Mouse (Mus musculus) lung, postnatal 25 days (tissue): ENCODE results near the gene Slc37a1.
A peak's percentile ranks its signal among the peaks of the same experiment; 100 is the strongest.
"Not testable (repeated sequence)": the region's sequence is repeated elsewhere in the genome, so short reads cannot be mapped to it uniquely, and the experiment has no call there.

Source experiments
- DNase-seq: peaks from one replicate; pipeline ENCODE4 v3.0.0; 2022; ENCODE audit warnings: low spot score

Gene Slc37a1

GRCm38 (mm10) chr17:31353255-31353654 lies 66.7 kb downstream of the Slc37a1 start:
- no peak for DNase-seq

- DNase-seq = not testable (repeated sequence)
These were observed 68.1 kb downstream of the Slc37a1 start for GRCm38 (mm10) chr17:31354684-31355083.

GRCm38 (mm10) chr17:31355792-31356502 lies 69.4 kb downstream of the Slc37a1 start:
- no peak for DNase-seq

DNA sequence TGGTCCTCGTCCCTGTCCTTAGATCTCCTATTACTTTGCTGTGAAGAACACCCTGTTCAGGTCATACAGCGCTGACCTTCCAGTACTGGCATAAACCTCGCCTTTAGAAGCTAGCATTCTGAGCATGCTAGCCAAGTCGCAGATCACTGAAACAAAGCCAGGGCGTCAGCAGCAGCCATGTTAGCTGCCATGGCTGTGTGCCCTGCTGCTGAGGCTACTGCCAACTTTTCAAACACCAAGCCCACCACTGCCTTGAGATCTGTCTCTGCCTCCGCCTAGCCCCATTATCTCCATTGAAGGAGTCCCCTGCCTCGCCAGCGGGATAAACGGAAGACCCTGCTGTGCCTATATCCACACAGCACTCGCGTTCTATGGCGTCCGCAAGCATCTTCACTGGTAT lies 74.0 kb downstream of the Slc37a1 start:
- DNase-seq = no peak

- no peak for DNase-seq
These were observed 79.1 kb downstream of the Slc37a1 start for GRCm38 (mm10) chr17:31365586-31366166.

GRCm38 (mm10) chr17:31370221-31370620 lies 83.6 kb downstream of the Slc37a1 start:
- no peak for DNase-seq

GRCm38 (mm10) chr17:31370931-31371330 lies 84.3 kb downstream of the Slc37a1 start:
- no peak for DNase-seq

GRCm38 (mm10) chr17:31377961-31378360 lies 91.4 kb downstream of the Slc37a1 start:
- DNase-seq = peak; percentile 76

GRCm38 (mm10) chr17:31378361-31378761 lies 91.8 kb downstream of the Slc37a1 start:
- no peak for DNase-seq

DNA sequence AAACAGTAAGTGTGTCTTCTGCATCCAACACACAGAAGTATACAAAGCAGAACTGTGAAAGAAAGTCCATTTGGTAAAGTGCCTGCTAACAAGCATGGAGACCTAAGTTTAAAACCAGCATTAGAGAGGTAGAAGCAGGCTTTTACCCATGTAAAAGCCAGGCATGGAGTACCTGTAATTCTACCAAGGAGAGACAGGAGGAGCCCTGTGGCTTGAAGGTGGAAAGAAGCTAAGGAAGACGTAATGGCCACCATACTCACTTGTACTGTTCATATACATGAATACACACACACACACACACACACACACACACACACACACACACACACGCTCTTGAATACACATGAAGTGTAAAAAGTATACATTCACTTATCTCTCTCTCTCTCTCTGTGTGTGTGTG lies 92.5 kb downstream of the Slc37a1 start:
- no peak for DNase-seq

DNA sequence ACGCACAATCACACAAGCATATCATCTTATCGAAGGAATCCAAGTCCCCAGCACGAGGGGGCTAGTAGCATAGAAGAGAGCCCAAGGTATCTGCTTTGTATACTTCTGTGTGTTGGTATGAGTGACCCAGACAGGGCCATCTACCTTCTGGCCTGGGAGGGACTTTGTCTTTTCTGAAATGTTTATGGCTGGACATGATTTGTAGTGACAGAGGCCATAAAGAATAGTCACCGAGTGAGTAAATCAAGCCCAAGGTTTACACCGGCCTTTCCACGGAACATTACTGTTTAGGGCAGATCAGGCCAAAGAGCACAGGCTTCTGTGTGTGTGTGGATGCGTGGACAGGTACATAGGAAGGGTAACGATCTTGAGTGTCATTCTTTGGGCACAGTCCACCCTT lies 93.3 kb downstream of the Slc37a1 start:
- no peak for DNase-seq

GRCm38 (mm10) chr17:31383320-31383719 lies 96.7 kb downstream of the Slc37a1 start:
- no peak for DNase-seq

- no peak for DNase-seq
These were observed 98.5 kb downstream of the Slc37a1 start for GRCm38 (mm10) chr17:31384968-31385627.

DNA sequence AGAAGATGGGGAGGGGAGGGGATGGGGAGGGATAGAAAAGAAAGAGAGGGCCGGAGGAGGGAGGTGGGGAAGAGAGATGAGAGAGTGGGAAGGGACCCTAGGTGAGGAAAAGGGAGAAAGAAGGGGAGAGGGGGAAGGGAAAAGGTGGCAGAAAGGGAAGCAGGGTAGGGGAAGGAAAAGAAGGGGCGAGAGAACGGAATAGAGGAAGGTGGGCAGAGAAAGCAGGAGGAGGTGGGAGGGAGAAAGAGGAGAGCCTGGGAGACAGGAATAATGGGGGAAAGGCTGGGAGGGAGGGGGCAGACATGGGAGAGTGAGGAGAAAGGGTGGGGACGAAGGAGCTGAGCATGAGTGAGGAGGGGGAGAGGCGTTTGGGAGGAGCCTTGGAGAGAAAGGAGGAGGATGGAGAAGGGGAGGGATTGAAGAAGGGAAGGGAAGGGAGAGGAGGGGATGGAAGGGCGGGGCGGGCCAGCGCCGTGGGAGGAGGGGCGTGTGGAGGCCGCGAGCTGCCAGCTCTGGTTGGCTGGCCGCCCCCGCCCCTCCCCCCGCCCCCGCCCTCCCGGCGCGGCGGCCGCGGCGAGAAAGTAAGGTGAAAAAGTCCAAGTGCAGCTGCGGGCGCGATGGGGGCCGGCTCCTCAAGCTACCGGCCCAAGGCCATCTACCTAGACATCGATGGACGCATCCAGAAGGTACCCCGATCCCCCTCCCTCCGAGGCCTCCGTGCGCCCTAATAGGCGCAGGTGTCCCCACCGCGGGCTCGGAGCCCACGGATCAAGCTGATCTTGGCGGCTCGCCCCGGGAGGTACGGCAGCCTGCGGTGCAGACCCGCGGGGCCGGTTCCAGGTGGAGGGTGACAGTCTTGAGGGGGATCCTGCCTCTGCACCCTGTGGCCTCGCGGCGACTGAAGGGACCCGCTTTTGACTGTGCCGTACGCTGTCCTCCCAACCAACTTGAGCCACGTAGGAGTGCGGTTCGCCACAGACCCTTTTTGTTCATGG lies 99.4 kb downstream of the Slc37a1 start, which contains the start of gene Pde9a:
TSS of gene Pde9a (plus strand) at position 540 of the 995 bp plus-strand sequence.
- peak; percentile 59 for DNase-seq

DNA sequence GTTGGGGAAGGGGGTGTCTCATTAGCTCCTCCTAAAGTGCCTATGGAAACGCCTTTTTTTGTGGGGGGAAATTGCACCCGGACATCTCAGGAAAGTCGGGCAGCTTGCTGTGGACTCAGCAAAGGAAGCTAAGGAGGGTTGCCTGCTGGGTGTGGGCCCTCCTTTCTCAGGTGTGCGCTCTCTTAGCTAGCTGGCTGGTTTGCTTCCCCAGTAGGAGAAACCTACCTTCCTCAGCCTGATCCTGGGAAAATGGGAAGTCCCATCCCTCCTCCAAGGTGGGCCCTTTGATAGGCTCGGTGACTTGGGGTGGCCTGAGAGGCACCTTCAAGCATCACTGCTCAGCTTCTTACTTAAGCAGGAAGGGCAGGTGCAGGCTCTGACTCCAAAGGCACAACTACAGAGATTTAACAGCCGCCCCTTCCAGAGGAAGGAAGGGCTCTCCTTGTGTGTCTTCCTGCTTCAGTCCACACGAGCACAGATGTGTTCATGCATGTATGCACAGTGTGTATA lies 100.2 kb downstream of the Slc37a1 start:
- no peak for DNase-seq

DNA sequence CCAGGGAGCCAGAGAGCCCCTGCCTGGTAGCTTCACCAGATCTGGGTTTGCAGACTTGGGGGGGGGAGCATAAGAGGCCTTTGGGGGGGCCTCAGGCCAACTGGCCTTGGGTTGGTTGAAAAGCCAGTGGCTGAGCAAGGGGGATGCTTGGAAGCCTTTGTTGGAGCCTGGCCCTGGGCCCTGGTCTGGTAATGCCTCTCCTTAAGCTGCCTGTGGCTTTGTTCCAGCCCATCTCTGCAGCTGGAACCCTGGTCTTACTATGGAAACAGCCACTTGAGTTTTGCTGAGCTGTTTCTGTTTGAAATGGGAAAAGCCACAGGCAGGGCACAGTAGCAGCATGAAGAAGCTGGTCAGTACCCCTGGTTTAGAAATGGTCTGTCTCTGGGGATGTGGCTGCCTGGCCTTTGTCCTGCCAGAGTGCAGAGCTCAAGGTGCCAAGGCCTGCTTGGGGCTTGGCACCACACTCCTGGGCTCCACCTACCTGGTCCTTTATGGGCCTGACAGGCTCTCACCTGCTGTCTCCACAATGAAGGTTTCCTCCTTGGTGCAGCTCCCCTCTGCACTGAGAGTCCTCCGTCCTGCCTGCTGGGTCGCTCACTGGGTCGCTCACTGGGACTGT lies 102.9 kb downstream of the Slc37a1 start:
- no peak for DNase-seq

DNA sequence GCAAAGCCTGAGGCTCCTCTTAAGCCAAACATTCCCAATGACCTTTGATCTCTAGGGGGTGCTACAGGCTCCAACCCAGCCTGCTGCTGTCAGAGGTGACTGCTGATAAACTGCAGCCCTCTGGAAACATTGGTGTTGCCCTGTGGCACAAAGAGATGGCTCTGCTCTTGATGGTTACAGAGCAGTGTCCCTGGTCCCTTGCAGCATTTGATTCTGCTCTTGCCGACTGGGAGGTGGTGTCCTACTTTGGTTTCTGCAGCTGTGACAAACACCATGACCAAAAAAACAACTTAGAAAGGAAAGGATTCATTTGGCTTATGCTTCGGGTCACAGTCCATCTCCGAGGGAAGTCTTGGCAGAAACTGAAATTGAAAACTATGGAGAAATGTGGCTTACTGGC lies 104.9 kb downstream of the Slc37a1 start:
- peak; percentile 48 for DNase-seq

- DNase-seq = no peak
These were observed 105.4 kb downstream of the Slc37a1 start for GRCm38 (mm10) chr17:31392041-31392440.

DNA sequence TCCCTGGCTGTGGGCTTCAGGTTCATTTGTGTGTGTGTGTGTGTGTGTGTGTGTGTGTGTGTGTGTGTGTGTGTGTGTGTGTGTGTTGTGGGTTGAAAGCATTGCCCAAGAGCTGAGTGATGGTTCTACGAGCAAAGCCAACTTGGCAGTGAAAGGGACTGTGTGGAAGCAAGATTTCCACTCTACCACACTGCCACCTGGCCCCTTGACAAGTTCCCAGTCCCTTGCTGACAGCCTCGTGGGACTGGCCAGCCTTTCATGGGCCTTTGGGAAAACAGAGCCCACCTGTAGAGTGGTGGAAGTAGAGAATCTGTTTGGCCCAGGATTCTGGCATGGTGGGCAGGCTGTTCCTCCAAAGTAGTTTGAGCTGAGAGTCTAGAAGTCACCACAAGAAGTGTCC lies 107.2 kb downstream of the Slc37a1 start:
- no peak for DNase-seq

GRCm38 (mm10) chr17:31400294-31400693 lies 113.7 kb downstream of the Slc37a1 start:
- no peak for DNase-seq
